Mouse (Mus musculus) lung, postnatal 0 days (tissue): ENCODE data around the gene Kcnt2. TPM values are rescaled to one million over a fixed set of nuclear protein-coding genes. Genes with fewer than 3 reads are reported as not detected.

Experiments
- ATAC-seq: fragments of 200-750 bp; cut with Nextera tagmentation; 2 replicates; pipeline ENCODE4 v1.8.0; 2017; ENCODE audit warnings: moderate library complexity
- DNase-seq: peaks from one replicate; pipeline ENCODE4 v3.0.0-alpha.2; 2016; ENCODE audit warnings: low spot score
- H3K27ac ChIP-seq: fragments of 300-500 bp; sonication (generic); 2 replicates; pipeline ENCODE4 v1.5.1; 2014; ENCODE audit warnings: antibody characterized with exemption, mild to moderate bottlenecking, low read length, mixed read lengths
- H3K27me3 ChIP-seq: fragments of 300-500 bp; sonication (generic); replicated peaks from 2 replicates; pipeline ENCODE4 v1.6.1; 2014; ENCODE audit warnings: low read length, mixed read lengths; ENCODE audit not compliant: insufficient read depth
- H3K36me3 ChIP-seq: fragments of 300-500 bp; sonication (generic); 2 replicates; pipeline ENCODE4 v1.6.1; 2014; ENCODE audit warnings: low read length, mixed read lengths; ENCODE audit not compliant: insufficient read depth
- H3K4me1 ChIP-seq: fragments of 300-500 bp; sonication (generic); 2 replicates; pipeline ENCODE4 v1.6.1; 2014; ENCODE audit warnings: antibody characterized with exemption, low read depth, low read length, mixed read lengths; ENCODE audit not compliant: insufficient read depth
- H3K4me2 ChIP-seq: fragments of 300-500 bp; sonication (generic); replicated peaks from 2 replicates; pipeline ENCODE4 v1.6.1; 2014; ENCODE audit warnings: low read depth, mild to moderate bottlenecking, low read length, moderate library complexity, mixed read lengths
- H3K4me3 ChIP-seq: fragments of 300-500 bp; sonication (generic); 2 replicates; pipeline ENCODE4 v1.5.1; 2014; ENCODE audit warnings: low read depth, low read length
- H3K9ac ChIP-seq: fragments of 300-500 bp; sonication (generic); replicated peaks from 2 replicates; pipeline ENCODE4 v1.6.1; 2014; ENCODE audit warnings: low read depth, mild to moderate bottlenecking
- H3K9me3 ChIP-seq: fragments of 300-500 bp; sonication (generic); 2 replicates; pipeline ENCODE4 v1.6.1; 2016; ENCODE audit warnings: low read length, mixed read lengths
- CTCF ChIP-seq: IDR thresholded peaks from 2 replicates; pipeline ENCODE4 v1.5.1; 2016; ENCODE audit warnings: antibody characterized with exemption, mild to moderate bottlenecking
- EP300 ChIP-seq: IDR thresholded peaks from 2 replicates; pipeline ENCODE4 v1.6.1; 2016; ENCODE audit warnings: antibody characterized with exemption, mild to moderate bottlenecking, control low read depth
- WGBS: fragments of 180-500 bp; shearing (Covaris S2); extraction: QIAGEN DNeasy Blood & Tissue Kit; methylation state at CpG from one replicate; pipeline ENCODE4 v1.1.7; 2014; 5-methylcytosine and 5-hydroxymethylcytosine counted together
- polyA plus RNA-seq: library from polyadenylated mRNA; unstranded; fragments of >200 nt; fragmentation: Nextera tagmentation; extraction: Ambion mirVana; gene quantifications from 2 replicates; pipeline ENCODE4 v1.2.1, GENCODE M21; 2015

The Kcnt2 gene
- polyA plus RNA-seq, 1 experiment from 2014 or later: not detected

- H3K4me1 ChIP-seq: no peaks in the 10 kb centered on the region
- TF ChIP-seq EP300 (no peak), CTCF (no peak)
- WGBS: 61% methylated on average over 2 of the region's 2 CpGs
- no peaks in the 10 kb centered on the region for H3K27me3 ChIP-seq
- ATAC-seq: no peak
- no peak overlapping the region for H3K9ac ChIP-seq
- H3K4me3 ChIP-seq: no peak overlapping the region
- H3K9me3 ChIP-seq: no peaks in the 10 kb centered on the region
- H3K27ac ChIP-seq: no peak overlapping the region
- H3K4me2 ChIP-seq: no peak overlapping the region
- no peaks in the 10 kb centered on the region for H3K36me3 ChIP-seq
- DNase-seq: no peak
These were observed 188.8 kb downstream of the Kcnt2 start for GRCm38 (mm10) chr1:140434791-140435190.

GRCm38 (mm10) chr1:140438176-140438575, 192.2 kb downstream of the Kcnt2 start:
- no peaks in the 10 kb centered on the region for H3K27me3 ChIP-seq
- H3K36me3 ChIP-seq: no peaks in the 10 kb centered on the region
- ATAC-seq (no peak), DNase-seq (peak; percentile 8)
- no peak overlapping the region for H3K9ac ChIP-seq
- no peak overlapping the region for H3K4me2 ChIP-seq
- H3K4me1 ChIP-seq: no peaks in the 10 kb centered on the region
- H3K4me3 ChIP-seq: no peak overlapping the region
- WGBS: 65% methylated on average over 5 of the region's 5 CpGs
- TF ChIP-seq EP300 (no peak), CTCF (no peak)
- no peaks in the 10 kb centered on the region for H3K9me3 ChIP-seq
- H3K27ac ChIP-seq: no peak overlapping the region

GRCm38 (mm10) chr1:140443904-140444303, 197.9 kb downstream of the Kcnt2 start:
- TF ChIP-seq CTCF (no peak), EP300 (no peak)
- H3K27ac ChIP-seq: no peak overlapping the region
- no peaks in the 10 kb centered on the region for H3K36me3 ChIP-seq
- no peak overlapping the region for H3K9ac ChIP-seq
- no peaks in the 10 kb centered on the region for H3K9me3 ChIP-seq
- H3K27me3 ChIP-seq: no peaks in the 10 kb centered on the region
- no peaks in the 10 kb centered on the region for H3K4me1 ChIP-seq
- DNase-seq: no peak
- no peak overlapping the region for H3K4me2 ChIP-seq
- no peak overlapping the region for H3K4me3 ChIP-seq
- WGBS: 80% methylated on average over 1 of the region's 1 CpGs
- no peak for ATAC-seq

GRCm38 (mm10) chr1:140444394-140444793, 198.4 kb downstream of the Kcnt2 start:
- Histone ChIP-seq H3K27me3 (no peaks in the 10 kb centered on the region), H3K4me3 (no peak overlapping the region), H3K9ac (no peak overlapping the region), H3K4me2 (no peak overlapping the region), H3K27ac (no peak overlapping the region), H3K9me3 (no peaks in the 10 kb centered on the region), H3K36me3 (no peaks in the 10 kb centered on the region), H3K4me1 (no peaks in the 10 kb centered on the region)
- TF ChIP-seq EP300 (no peak), CTCF (no peak)
- WGBS: 74% methylated on average over 5 of the region's 5 CpGs
- ATAC-seq (no peak), DNase-seq (no peak)

GRCm38 (mm10) chr1:140451461-140451860, 205.5 kb downstream of the Kcnt2 start:
- ATAC-seq: no peak
- Histone ChIP-seq H3K9ac (no peak overlapping the region), H3K36me3 (no peaks in the 10 kb centered on the region), H3K4me2 (no peak overlapping the region), H3K27me3 (no peaks in the 10 kb centered on the region), H3K9me3 (no peaks in the 10 kb centered on the region), H3K4me3 (no peak overlapping the region), H3K4me1 (no peaks in the 10 kb centered on the region), H3K27ac (no peak overlapping the region)
- TF ChIP-seq EP300 (no peak), CTCF (no peak)
- DNase-seq: no peak
- 70% methylated on average over 3 of the region's 3 CpGs for WGBS

GRCm38 (mm10) chr1:140451924-140452323, 206.0 kb downstream of the Kcnt2 start:
- DNase-seq: no peak
- no peak overlapping the region for H3K27ac ChIP-seq

GRCm38 (mm10) chr1:140455903-140456302, 209.9 kb downstream of the Kcnt2 start:
- DNase-seq (no peak), ATAC-seq (no peak)
- no peak overlapping the region for H3K27ac ChIP-seq
- H3K4me3 ChIP-seq: no peak overlapping the region
- no peaks in the 10 kb centered on the region for H3K27me3 ChIP-seq
- H3K4me1 ChIP-seq: no peaks in the 10 kb centered on the region
- no peak overlapping the region for H3K9ac ChIP-seq
- TF ChIP-seq CTCF (no peak), EP300 (no peak)
- no peaks in the 10 kb centered on the region for H3K9me3 ChIP-seq
- WGBS: 51% methylated on average over 2 of the region's 2 CpGs
- no peaks in the 10 kb centered on the region for H3K36me3 ChIP-seq
- no peak overlapping the region for H3K4me2 ChIP-seq

More at GRCm38 (mm10) chr1:140451924-140452323, 206.0 kb downstream of the Kcnt2 start:
- Histone ChIP-seq H3K4me1 (no peaks in the 10 kb centered on the region), H3K36me3 (no peaks in the 10 kb centered on the region), H3K27me3 (no peaks in the 10 kb centered on the region), H3K4me3 (no peak overlapping the region), H3K9me3 (no peaks in the 10 kb centered on the region), H3K9ac (no peak overlapping the region), H3K4me2 (no peak overlapping the region)
- TF ChIP-seq EP300 (no peak), CTCF (no peak)
- WGBS: 41% methylated on average over 1 of the region's 1 CpGs
- ATAC-seq: no peak
